Mouse (Mus musculus): Measurements from ENCODE around the gene Lrig3. TPM values are rescaled to one million over a fixed set of nuclear protein-coding genes. Genes with fewer than 3 reads are reported as not detected.

Gene Lrig3
- total RNA-seq, 2 experiments from 2014 or later = not detected

DNA sequence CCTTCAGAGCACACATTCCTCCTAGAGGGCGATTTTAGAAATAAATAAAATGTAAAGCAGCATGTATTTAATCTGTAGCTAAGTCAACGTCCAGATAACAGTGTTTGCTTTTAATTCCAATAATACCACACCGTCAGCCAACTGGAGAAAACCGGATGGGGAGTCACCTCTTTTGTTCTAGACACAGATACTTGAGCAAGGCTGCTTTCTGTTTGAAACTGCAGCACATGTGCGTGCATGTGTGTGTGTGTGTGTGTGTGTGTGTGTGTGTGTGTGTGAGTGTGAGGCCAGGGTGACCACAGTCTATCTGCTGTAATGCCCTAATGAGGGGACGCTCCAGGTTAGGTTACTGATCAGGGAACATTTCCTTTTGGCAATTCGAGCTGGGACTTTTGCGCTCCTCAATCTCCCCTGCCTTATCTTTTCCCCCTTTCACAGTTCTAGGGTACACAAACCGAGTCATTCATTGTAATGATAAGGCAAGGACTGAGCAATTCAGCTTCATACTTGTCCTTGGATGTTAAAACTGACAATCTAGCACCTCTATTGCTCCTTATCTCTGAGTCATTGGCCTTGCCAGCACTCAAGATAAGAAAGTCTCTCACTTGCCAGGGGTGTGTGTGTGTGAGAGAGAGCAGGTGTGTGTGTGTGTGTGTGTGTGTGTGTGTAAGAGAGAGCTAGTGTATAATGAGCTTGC lies 4.4 kb upstream of the Lrig3 start:
- ATAC-seq (replicated peaks; ENCODE audit: low FRiP score, poor library complexity, severe bottlenecking) = no peak

DNA sequence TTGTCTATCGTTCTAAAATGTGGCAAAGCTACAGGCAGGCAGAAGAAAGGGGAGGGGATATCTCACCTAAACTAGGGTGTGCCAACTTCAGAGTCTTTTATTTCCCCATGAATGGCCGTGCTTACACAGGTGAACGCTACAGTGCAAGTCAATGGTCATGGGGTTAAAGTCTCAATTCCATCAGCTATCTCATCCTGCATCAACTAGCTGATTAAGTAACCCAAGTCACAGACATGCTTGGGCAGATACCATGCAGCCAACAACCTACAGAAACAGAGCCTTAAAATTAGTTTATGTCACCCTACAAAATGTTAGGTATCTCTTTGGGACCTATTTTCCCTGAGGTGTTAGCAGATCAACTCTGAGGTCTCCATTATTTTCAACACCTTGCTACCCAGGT lies 1.3 kb upstream of the Lrig3 start:
- ATAC-seq (replicated peaks; ENCODE audit: low FRiP score, poor library complexity, severe bottlenecking) = no peak

DNA sequence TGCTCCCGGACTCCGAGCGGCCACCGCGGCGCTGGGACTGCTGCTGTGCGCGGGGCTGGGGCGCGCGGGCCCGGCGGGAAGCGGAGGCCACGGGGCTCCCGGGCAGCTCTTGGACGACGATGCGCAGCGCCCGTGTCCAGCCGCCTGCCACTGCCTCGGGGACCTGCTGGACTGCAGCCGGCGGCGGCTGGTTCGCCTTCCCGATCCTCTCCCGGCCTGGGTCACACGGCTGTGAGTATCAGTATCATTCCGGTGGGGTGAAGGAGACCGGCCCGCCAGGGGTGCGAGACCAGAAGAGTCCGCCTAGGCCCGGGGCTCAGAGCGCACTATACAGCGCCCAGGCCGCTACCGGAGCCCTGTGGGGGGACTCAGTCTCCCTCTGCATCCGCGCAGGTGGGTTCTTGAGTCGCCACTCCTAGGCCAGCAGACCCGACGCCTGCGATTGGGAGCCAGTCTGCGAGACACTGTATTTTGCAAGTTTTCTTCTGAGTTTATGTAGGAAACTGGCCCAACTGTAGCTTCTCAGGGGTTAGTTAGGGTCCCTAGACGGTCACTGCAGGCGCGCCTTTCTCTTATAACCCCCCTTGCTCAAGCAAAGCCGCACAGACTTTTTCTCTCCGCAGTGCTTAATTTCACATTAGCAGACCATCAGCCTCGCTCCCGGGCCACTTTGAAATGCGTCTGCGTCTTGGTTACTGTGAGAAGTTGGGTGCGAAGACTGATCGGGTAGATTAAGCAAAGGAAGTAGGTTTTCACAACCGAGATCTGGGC lies 698 bp downstream of the Lrig3 start:
- ATAC-seq (replicated peaks; ENCODE audit: low FRiP score, poor library complexity, severe bottlenecking) = no peak

DNA sequence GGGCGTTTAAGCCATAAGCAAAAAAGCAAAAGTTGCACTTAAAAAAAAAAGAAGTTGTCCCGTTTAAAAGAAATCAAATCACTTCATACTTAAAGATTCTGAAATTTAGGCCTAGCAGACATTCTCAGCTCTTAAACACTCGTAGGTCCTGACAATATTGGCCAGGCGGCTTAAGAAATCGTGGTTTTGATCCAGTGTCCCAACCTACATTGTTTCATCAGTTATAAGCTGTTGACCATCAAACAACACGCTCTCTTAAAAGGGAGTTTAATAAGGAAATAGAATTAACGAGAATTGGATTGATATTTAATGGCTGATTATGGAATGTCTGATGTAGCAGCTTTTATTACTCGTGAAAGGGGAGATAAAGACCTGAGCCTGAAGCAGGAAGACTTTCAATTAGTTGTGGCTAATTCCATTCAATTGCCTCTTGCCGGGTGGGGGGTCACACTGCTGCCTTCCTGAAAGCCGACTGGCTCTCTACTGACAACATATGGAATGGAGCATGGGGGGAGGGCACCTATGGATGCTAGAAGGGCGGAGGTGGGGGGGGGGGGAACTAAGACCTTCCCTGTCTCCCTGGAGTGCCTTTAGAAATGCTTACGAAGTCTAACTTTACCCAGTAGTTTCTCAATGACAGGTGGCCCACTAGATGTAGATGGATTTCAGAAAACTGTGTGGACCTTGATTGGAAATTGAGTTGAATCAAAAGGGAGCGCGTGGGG lies 1.6 kb downstream of the Lrig3 start:
- ATAC-seq (replicated peaks; ENCODE audit: low FRiP score, poor library complexity, severe bottlenecking) = no peak

- no peak for ATAC-seq (replicated peaks; ENCODE audit: low FRiP score, poor library complexity, severe bottlenecking)
These were observed 2.5 kb downstream of the Lrig3 start for GRCm38 (mm10) chr10:125968191-125969132.

- no peak for ATAC-seq (replicated peaks; ENCODE audit: low FRiP score, poor library complexity, severe bottlenecking)
These were observed 3.1 kb downstream of the Lrig3 start for GRCm38 (mm10) chr10:125969133-125969490.

- no peak for ATAC-seq (replicated peaks; ENCODE audit: low FRiP score, poor library complexity, severe bottlenecking)
These were observed 4.1 kb downstream of the Lrig3 start for GRCm38 (mm10) chr10:125970031-125970430.

DNA sequence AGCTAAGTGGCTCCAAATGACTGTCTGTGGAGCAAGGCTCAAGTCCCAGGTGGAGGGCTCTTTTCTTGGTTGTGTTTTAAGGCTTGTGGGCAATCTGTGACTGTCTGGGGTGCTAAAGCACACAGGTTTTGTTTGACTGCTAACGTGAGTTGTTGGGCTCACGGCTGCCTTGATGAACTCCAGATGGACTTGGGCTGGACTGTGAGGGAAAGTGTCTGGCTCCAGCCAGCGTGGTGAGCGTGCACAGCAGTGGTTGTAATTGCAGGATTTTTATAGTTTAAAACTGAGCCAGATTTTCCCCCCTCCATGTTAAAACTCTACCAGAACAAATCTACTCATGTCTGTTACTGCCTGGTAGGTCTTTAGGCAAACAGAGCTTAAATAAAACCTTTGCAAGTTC lies 4.5 kb downstream of the Lrig3 start:
- no peak for ATAC-seq (replicated peaks; ENCODE audit: low FRiP score, poor library complexity, severe bottlenecking)

DNA sequence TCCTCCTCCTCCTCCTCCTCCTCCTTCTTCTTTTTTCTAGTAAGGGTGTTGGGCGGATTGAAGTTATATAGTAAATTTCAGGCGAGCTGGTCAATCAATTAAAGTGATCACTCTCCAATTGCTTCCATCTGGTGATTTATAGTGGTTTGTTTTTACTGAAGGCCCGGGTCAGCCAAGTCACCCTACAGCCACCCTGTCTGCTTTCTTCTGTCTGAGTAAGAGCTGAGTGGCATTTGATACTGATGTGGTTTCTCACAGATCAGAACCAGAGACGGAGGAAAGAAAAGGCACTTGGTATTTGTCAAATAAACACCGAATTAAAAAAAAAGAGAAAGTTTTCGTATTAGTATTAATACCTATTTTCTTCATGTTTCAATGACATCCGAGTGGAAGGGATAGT lies 7.8 kb downstream of the Lrig3 start:
- no peak for ATAC-seq (replicated peaks; ENCODE audit: low FRiP score, poor library complexity, severe bottlenecking)

- no peak for ATAC-seq (replicated peaks; ENCODE audit: low FRiP score, poor library complexity, severe bottlenecking)
These were observed 16.0 kb downstream of the Lrig3 start for GRCm38 (mm10) chr10:125981938-125982337.

DNA sequence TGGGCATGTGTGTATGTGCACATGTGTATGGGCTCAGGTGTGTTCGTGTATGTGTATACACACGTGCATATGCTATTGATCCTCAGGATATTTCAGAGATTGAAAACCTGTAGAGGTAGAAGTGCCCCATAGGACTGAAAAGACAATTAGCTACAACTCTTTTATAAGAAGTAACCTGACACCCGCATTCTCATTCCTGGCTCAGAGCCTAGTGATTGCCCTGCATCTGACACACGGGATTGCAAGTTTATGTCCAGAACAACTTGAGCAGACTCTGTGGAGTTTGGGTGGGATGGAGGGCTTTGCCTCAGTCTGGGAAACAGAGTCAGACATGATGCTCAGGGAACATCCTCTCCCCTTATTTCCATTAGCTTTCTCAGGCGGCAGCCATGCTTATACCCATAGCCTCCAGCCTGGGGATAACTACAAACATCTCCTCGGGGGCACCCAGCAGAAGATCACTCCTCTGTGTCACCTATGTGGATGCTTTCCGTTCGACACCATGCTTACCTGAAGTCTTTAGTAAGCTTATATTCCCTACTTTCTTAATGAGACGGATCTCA lies 18.6 kb downstream of the Lrig3 start:
- ATAC-seq (replicated peaks; ENCODE audit: low FRiP score, poor library complexity, severe bottlenecking) = no peak

GRCm38 (mm10) chr10:125985795-125986194 lies 19.8 kb downstream of the Lrig3 start:
- ATAC-seq (replicated peaks; ENCODE audit: low FRiP score, poor library complexity, severe bottlenecking) = no peak

DNA sequence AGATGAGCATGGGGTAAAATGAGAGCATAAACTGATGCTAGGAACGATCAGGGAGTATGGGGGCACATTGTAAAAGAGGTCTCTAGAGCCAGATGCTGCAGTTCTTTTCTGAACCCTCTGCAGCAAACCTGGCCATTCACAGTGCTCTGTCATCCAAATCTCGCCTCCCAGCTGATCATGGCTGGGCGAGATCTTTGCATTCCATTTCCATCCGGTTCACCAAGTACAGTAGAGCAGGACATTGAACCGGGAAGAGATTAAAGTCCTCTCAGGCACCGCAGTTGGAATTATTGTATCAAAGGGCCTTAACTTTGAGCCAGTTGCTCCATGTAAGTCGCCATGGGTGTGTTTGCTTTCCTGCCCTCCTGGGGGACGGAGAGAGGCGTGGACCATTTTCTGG lies 20.5 kb downstream of the Lrig3 start:
- ATAC-seq (replicated peaks; ENCODE audit: low FRiP score, poor library complexity, severe bottlenecking) = no peak

DNA sequence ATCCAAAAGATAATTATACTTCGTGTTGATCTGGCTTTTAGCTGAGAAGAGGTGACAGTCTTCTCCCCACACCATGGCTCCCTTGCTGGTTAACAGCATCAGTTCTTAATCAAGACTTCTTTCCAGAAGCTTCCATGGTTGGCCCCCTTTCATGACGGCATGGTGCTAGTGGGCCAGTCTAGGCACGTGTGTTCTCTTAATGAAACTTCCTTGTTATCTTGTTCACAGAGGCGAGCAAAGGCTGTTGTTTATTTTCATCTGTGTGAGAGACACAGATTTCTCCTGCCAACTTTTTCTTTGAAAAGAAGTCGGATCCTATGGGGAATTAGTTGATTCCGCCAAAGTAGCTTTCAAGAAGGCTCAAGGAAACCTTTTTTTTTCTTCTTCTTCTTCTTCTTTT lies 21.3 kb downstream of the Lrig3 start:
- ATAC-seq (replicated peaks; ENCODE audit: low FRiP score, poor library complexity, severe bottlenecking) = no peak

DNA sequence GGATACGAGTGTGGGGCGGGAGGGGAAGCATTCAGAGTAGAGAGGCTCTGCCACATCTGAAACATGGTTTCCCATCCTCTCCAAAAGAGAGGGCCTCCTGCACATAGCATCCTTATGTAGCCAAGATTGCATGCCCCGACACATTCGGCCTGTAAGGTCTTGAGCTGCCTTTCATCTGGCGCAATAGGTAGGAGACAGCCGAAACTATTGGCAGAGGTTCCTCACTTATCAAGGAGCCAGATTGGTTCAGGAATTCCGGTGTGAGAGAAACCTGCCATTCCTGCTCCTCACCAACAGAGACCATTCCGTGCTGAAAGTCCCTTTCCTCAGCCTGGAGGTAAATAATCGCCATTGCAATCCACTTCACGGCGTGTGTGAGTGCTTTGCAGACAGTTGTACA lies 22.1 kb downstream of the Lrig3 start:
- ATAC-seq (replicated peaks; ENCODE audit: low FRiP score, poor library complexity, severe bottlenecking) = no peak

- no peak for ATAC-seq (replicated peaks; ENCODE audit: low FRiP score, poor library complexity, severe bottlenecking)
These were observed 23.9 kb downstream of the Lrig3 start for GRCm38 (mm10) chr10:125989890-125990289.

- ATAC-seq (replicated peaks; ENCODE audit: low FRiP score, poor library complexity, severe bottlenecking) = no peak
These were observed 24.4 kb downstream of the Lrig3 start for GRCm38 (mm10) chr10:125990394-125990793.

DNA sequence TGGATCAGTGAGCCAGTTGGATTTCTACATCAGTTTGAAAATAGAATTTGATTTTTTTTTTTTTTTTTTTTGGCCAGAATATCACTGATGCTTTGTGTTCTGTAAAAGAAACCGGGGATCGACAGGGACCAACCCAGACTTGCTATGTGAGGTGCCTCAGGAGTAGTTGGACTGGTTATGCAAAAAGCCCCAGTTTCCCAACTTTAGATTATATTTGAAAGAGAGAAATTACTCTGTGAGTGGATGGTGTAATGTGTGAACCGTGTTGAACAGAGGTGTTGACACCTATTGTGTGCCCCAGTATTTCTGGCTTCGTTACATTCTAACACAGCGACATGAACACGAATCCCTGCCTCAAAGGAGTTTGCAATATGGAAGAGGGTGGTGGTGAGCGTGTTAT lies 25.9 kb downstream of the Lrig3 start:
- no peak for ATAC-seq (replicated peaks; ENCODE audit: low FRiP score, poor library complexity, severe bottlenecking)

DNA sequence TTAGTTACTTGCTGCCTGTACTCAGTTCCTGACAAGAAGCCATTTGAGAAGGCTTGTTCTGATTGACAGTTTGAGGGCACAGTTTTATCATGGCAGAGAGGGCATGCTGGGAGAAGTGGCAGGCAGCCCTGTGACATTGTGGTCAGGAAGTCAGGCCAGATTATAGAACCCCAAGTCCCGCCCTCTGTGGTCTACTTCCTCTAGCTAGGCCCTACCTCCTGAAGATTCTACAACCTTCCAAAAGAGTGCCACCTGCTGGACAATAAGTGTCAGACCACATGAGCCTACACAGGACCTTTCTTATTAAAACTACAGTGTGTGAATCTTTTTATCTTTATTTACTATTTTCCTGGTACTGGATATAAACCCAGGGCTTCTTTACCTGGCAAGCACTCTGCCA lies 28.9 kb downstream of the Lrig3 start:
- no peak for ATAC-seq (replicated peaks; ENCODE audit: low FRiP score, poor library complexity, severe bottlenecking)

DNA sequence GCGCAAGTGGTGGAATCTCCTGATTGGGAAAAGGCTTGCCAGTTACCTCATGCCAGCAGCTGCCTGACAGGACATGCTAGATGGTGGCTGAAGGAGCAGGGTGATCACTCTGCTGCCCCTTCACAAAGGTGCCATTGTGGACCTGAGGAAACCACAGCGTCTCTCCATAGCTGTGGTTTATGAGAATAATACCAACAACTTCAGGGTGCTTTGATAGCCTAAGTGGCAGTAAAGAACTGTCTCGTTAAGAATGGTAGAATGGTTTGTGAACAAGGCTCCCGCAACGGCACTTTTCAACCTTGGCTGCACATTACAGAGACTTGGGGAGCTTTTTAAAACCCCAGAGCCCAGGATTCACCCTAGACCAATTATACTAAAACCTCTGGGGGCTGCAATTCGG lies 29.7 kb downstream of the Lrig3 start:
- ATAC-seq (replicated peaks; ENCODE audit: low FRiP score, poor library complexity, severe bottlenecking) = no peak

All from erythroid progenitor cell, adult 5-6 weeks (primary cell).